Mouse (Mus musculus) liver, postnatal 0 days (tissue): ENCODE results near the gene Atl3.

ENCODE experiments used
- CTCF ChIP-seq: sonication (generic); IDR thresholded peaks from 2 replicates; pipeline ENCODE4 v1.5.1; 2016; ENCODE audit warnings: antibody characterized with exemption, low read depth
- EP300 ChIP-seq: IDR thresholded peaks from 2 replicates; pipeline ENCODE4 v1.6.1; 2016; ENCODE audit warnings: antibody characterized with exemption, low read depth, mild to moderate bottlenecking

GRCm38 (mm10) chr19:7506321-7506720, 12.5 kb downstream of the Atl3 start:
- TF ChIP-seq CTCF, result no peak
- TF ChIP-seq EP300, result no peak
